Mouse (Mus musculus): ENCODE measurements at regions not wholly inside any gene's neighbourhood (a gene's known extent, or its start where the extent isn't known, plus 50 kb on each side); places are given as distances from the start of the nearest gene placed in this dataset.
"Not testable (repeated sequence)": the region's sequence is repeated elsewhere in the genome, so short reads cannot be mapped to it uniquely, and the experiment has no call there.

GRCm38 (mm10) chr2:160580250-160580649 lies 65.4 kb upstream of the Top1 start:
- no peak for DNase-seq (ENCODE audit: extremely low read depth, low read depth, low spot score)
- 41% methylated on average over 9 of the region's 9 CpGs for WGBS

GRCm38 (mm10) chr2:160581029-160581428 lies 64.7 kb upstream of the Top1 start:
- no peak for TF ChIP-seq CTCF (IDR thresholded peaks at IDR 0.05; ENCODE audit: low read depth, low read length)
- no peak for TF ChIP-seq POLR2A (IDR thresholded peaks at IDR 0.05; ENCODE audit: extremely low read depth, insufficient read depth, low read length)

More at GRCm38 (mm10) chr2:160580250-160580649, 65.4 kb upstream of the Top1 start:
- Histone ChIP-seq H3K79me2 (ENCODE audit: control insufficient read depth, insufficient read depth, low read length) (no peaks in the 10 kb centered on the region), H3K27me3 (ENCODE audit: control insufficient read depth, insufficient read depth, low read length) (0 out of 2 replicates have a peak, but pooled peaks cover 4% of the 10 kb centered on the region), H3K27ac (replicated peaks; ENCODE audit: insufficient read depth, low read depth, low read length) (no peak overlapping the region), H3K4me1 (ENCODE audit: control insufficient read depth, insufficient read depth, low read length) (no peaks in the 10 kb centered on the region), H3K9ac (ENCODE audit: low read depth, low read length) (no peak overlapping the region), H3K4me3 (ENCODE audit: insufficient read depth, low read depth, low read length) (no peak overlapping the region), H3K36me3 (ENCODE audit: control insufficient read depth, insufficient read depth, low read length) (no peaks in the 10 kb centered on the region)
- TF ChIP-seq POLR2A (IDR thresholded peaks at IDR 0.05; ENCODE audit: extremely low read depth, insufficient read depth, low read length) = no peak

DNA sequence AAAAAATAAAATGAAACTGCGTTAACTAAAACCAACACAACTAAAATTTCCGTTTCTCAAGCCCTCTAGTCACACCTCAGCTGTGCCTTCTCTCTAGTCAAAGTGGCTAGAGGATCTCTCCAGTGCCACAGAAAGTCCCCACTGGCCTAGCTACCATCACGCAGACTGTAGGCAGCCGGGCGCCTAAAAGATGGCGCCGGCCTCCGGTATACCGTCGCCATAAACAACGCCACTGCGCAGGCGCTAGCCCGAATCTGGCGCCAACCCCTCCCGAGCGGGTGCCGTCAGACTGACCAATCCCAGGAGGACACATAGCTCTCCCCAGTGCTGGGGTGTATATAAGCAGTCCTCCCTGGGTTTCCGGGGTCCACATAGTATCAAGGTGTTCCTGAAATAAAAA lies 62.7 kb upstream of the Top1 start:
- 95% methylated on average over 19 of the region's 19 CpGs for WGBS
- H3K27ac ChIP-seq (replicated peaks; ENCODE audit: insufficient read depth, low read depth, low read length); H3K27me3 ChIP-seq (ENCODE audit: control insufficient read depth, insufficient read depth, low read length); H3K79me2 ChIP-seq (ENCODE audit: control insufficient read depth, insufficient read depth, low read length); H3K9ac ChIP-seq (ENCODE audit: low read depth, low read length); H3K4me3 ChIP-seq (ENCODE audit: insufficient read depth, low read depth, low read length); H3K36me3 ChIP-seq (ENCODE audit: control insufficient read depth, insufficient read depth, low read length); DNase-seq (ENCODE audit: extremely low read depth, low read depth, low spot score); H3K4me1 ChIP-seq (ENCODE audit: control insufficient read depth, insufficient read depth, low read length): not testable (repeated sequence)

More at GRCm38 (mm10) chr2:160581029-160581428, 64.7 kb upstream of the Top1 start:
- Histone ChIP-seq H3K36me3 (ENCODE audit: control insufficient read depth, insufficient read depth, low read length) (no peaks in the 10 kb centered on the region), H3K4me1 (ENCODE audit: control insufficient read depth, insufficient read depth, low read length) (no peaks in the 10 kb centered on the region), H3K9ac (ENCODE audit: low read depth, low read length) (no peak overlapping the region), H3K4me3 (ENCODE audit: insufficient read depth, low read depth, low read length) (no peak overlapping the region), H3K27ac (replicated peaks; ENCODE audit: insufficient read depth, low read depth, low read length) (no peak overlapping the region), H3K27me3 (ENCODE audit: control insufficient read depth, insufficient read depth, low read length) (0 out of 2 replicates have a peak, but pooled peaks cover 4% of the 10 kb centered on the region), H3K79me2 (ENCODE audit: control insufficient read depth, insufficient read depth, low read length) (no peaks in the 10 kb centered on the region)
- WGBS = 17% methylated on average over 9 of the region's 9 CpGs
- no peak for DNase-seq (ENCODE audit: extremely low read depth, low read depth, low spot score)

- Histone ChIP-seq H3K4me1 (ENCODE audit: control insufficient read depth, insufficient read depth, low read length) (no peaks in the 10 kb centered on the region), H3K9ac (ENCODE audit: low read depth, low read length) (no peak overlapping the region), H3K27ac (replicated peaks; ENCODE audit: insufficient read depth, low read depth, low read length) (no peak overlapping the region), H3K27me3 (ENCODE audit: control insufficient read depth, insufficient read depth, low read length) (0 out of 2 replicates have a peak, but pooled peaks cover 4% of the 10 kb centered on the region), H3K79me2 (ENCODE audit: control insufficient read depth, insufficient read depth, low read length) (no peaks in the 10 kb centered on the region), H3K4me3 (ENCODE audit: insufficient read depth, low read depth, low read length) (no peak overlapping the region), H3K36me3 (ENCODE audit: control insufficient read depth, insufficient read depth, low read length) (no peaks in the 10 kb centered on the region)
- WGBS = 77% methylated on average over 6 of the region's 6 CpGs
- DNase-seq (ENCODE audit: extremely low read depth, low read depth, low spot score) = no peak
- no peak for TF ChIP-seq POLR2A (IDR thresholded peaks at IDR 0.05; ENCODE audit: extremely low read depth, insufficient read depth, low read length)
- TF ChIP-seq CTCF (IDR thresholded peaks at IDR 0.05; ENCODE audit: low read depth, low read length) = no peak
These were observed 62.2 kb upstream of the Top1 start for GRCm38 (mm10) chr2:160583506-160583905.

- Histone ChIP-seq H3K4me3 (ENCODE audit: insufficient read depth, low read depth, low read length) (no peak overlapping the region), H3K27me3 (ENCODE audit: control insufficient read depth, insufficient read depth, low read length) (0 out of 2 replicates have a peak, but pooled peaks cover 4% of the 10 kb centered on the region), H3K4me1 (ENCODE audit: control insufficient read depth, insufficient read depth, low read length) (no peaks in the 10 kb centered on the region), H3K79me2 (ENCODE audit: control insufficient read depth, insufficient read depth, low read length) (no peaks in the 10 kb centered on the region), H3K27ac (replicated peaks; ENCODE audit: insufficient read depth, low read depth, low read length) (no peak overlapping the region), H3K36me3 (ENCODE audit: control insufficient read depth, insufficient read depth, low read length) (no peaks in the 10 kb centered on the region), H3K9ac (ENCODE audit: low read depth, low read length) (no peak overlapping the region)
- no peak for DNase-seq (ENCODE audit: extremely low read depth, low read depth, low spot score)
- 56% methylated on average over 9 of the region's 9 CpGs for WGBS
- no peak for TF ChIP-seq CTCF (IDR thresholded peaks at IDR 0.05; ENCODE audit: low read depth, low read length)
- no peak for TF ChIP-seq POLR2A (IDR thresholded peaks at IDR 0.05; ENCODE audit: extremely low read depth, insufficient read depth, low read length)
These were observed 61.1 kb upstream of the Top1 start for GRCm38 (mm10) chr2:160584568-160584967.

- H3K9ac ChIP-seq (ENCODE audit: low read depth, low read length) = no peak overlapping the region
- no peak for DNase-seq (ENCODE audit: extremely low read depth, low read depth, low spot score)
- H3K4me1 ChIP-seq (ENCODE audit: control insufficient read depth, insufficient read depth, low read length) = no peaks in the 10 kb centered on the region
- H3K27ac ChIP-seq (replicated peaks; ENCODE audit: insufficient read depth, low read depth, low read length) = no peak overlapping the region
- no peaks in the 10 kb centered on the region for H3K36me3 ChIP-seq (ENCODE audit: control insufficient read depth, insufficient read depth, low read length)
- H3K27me3 ChIP-seq (ENCODE audit: control insufficient read depth, insufficient read depth, low read length) = no peaks in the 10 kb centered on the region
- H3K4me3 ChIP-seq (ENCODE audit: insufficient read depth, low read depth, low read length) = no peak overlapping the region
- WGBS = 73% methylated on average over 9 of the region's 9 CpGs
- TF ChIP-seq POLR2A (IDR thresholded peaks at IDR 0.05; ENCODE audit: extremely low read depth, insufficient read depth, low read length) = no peak
- TF ChIP-seq CTCF (IDR thresholded peaks at IDR 0.05; ENCODE audit: low read depth, low read length) = peak; percentile 16; the same call in 1 of the 2 replicates
- no peaks in the 10 kb centered on the region for H3K79me2 ChIP-seq (ENCODE audit: control insufficient read depth, insufficient read depth, low read length)
These were observed 58.5 kb upstream of the Top1 start for GRCm38 (mm10) chr2:160587015-160587835.
